Mouse (Mus musculus) mesoderm, embryonic 11.5 days (tissue): ENCODE measurements around the gene Mettl14.

Experiments used
- DNase-seq: peaks from one replicate; pipeline ENCODE4 v3.0.0-alpha.2; 2012; ENCODE audit warnings: low read depth, low spot score

Mettl14 gene

DNA sequence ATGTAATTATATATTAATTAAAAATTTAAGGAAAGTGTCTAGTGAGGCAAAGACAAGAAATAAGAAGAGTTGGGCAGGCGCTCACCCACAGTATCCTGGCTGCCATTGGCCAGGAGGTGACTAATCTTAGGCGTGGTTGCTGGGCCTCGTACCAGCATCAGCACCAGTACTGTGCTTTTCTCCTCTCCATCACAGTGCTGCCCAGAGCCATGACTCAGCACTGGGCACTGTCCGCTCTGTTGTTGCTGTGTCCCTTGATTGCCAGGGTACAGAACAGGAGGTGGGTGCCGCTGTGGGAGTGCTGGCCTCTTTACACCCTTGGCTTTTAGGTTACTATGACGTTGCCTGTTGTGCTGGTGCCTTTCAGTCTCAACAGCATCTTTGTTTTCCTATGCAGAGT is 64.3 kb downstream of the Mettl14 start:
- DNase-seq, result no peak

DNA sequence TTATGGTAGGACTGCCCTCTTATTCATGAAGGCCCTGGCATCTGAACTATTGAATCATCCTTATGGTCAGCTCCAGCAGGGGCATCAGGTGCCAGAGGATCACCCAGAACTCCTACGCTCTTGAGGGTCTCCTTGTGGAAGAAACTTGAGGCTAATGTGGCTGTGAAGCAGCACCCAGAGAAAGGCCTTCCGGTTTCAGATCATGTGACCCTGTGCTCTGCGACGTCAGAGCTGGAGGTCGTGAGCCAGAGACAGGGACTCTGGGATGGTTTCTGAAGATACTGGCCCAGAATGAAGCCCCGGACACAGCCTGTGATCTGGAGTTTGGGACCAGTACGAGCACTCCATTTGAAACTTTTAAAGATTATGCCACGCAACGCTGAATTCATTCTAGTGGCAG is 65.6 kb downstream of the Mettl14 start:
- no peak for DNase-seq
